Mouse (Mus musculus) kidney, adult 11 months (tissue): ENCODE measurements at regions not wholly inside any gene's neighbourhood (a gene's known extent, or its start where the extent isn't known, plus 50 kb on each side); places are given as distances from the start of the nearest gene placed in this dataset.
A peak's percentile ranks its signal among the peaks of the same experiment; 100 is the strongest.

Experiments
- DNase-seq: peaks from one replicate; pipeline ENCODE4 v3.0.0; 2022

- DNase-seq = no peak
Measured at GRCm38 (mm10) chr3:5467777-5468176, 282.8 kb upstream of the Gm8797 start.

GRCm38 (mm10) chr3:5497756-5498155 lies 252.8 kb upstream of the Gm8797 start:
- DNase-seq = peak; percentile 9
